Mouse (Mus musculus): ENCODE results near the gene Btn2a2.
A peak's percentile ranks its signal among the peaks of the same experiment; 100 is the strongest.

DNA sequence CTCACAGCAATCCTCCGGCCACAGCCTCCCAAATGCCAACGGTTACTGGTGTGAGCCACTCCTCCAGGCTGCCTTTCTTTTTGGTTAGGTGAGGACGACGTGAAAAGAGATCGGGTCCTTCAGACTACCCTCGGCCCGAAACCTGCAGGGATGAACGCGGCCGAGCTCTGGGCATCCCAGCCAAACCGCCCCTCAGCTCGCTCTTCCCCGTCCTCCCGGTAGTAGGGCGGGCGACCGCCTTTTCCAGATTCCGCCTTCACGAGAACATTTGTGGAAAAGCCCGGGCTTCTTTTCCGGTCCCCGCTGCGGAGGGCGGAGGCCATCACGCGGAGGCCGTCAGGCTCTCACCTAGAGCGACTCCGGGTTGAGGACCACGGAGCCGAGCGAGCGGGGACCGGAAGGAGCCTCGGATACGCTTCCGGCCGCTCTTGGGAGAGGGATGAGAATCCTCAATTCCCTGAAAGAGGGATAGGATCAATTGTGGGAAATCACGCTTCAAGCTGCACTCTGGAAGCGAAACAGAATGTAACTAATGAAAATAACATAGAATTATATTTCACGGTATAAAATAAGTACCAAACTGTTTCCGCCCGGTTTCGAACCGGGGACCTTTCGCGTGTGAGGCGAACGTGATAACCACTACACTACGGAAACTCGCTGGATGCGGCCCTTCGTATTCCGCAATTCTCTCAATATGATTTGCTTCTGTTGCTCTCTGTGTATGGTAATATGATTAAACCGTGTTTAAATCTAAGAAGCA, 42.9 kb downstream of the Btn2a2 start:
- no peak for TF ChIP-seq USF1 (IDR thresholded peaks at IDR 0.05; ENCODE audit: low read depth, low read length)
- peak; percentile 82 for TF ChIP-seq HCFC1 (IDR thresholded peaks at IDR 0.05; ENCODE audit: low read depth, low read length)
- no peak for TF ChIP-seq CTCF (conservative IDR thresholded peaks at IDR 0.05 in 1 of 2, IDR thresholded peaks at IDR 0.05 in 1 of 2; ENCODE audit: low read depth in 2 of 2, low read length in 2 of 2)
- TF ChIP-seq POLR2A (IDR thresholded peaks at IDR 0.05; ENCODE audit: low read depth, low read length): peak; percentile 80
- TF ChIP-seq ZC3H11A (IDR thresholded peaks at IDR 0.05; ENCODE audit: low read depth, low read length): no peak
- peak; percentile 93 for TF ChIP-seq KAT2A (IDR thresholded peaks at IDR 0.05; ENCODE audit: insufficient replicate concordance, low read length)
- TF ChIP-seq POLR2AphosphoS2 (IDR thresholded peaks at IDR 0.05; ENCODE audit: low read depth, low read length): no peak
- no peak for TF ChIP-seq EP300 (IDR thresholded peaks at IDR 0.05; ENCODE audit: low read length)
- peak; percentile 66; the same call in 1 of the 2 replicates for TF ChIP-seq IRF4 (IDR thresholded peaks at IDR 0.05; ENCODE audit: low read depth, low read length)
- TF ChIP-seq MEF2A (IDR thresholded peaks at IDR 0.05; ENCODE audit: borderline replicate concordance, low read depth, low read length): peak; percentile 74; the same call in 1 of the 2 replicates
- no peak; the same call in 1 of the 2 replicates for TF ChIP-seq MAX (IDR thresholded peaks at IDR 0.05; ENCODE audit: low read length)
